8 mouse cellular contexts compared by ENCODE assay signal in the genomic region with DNA sequence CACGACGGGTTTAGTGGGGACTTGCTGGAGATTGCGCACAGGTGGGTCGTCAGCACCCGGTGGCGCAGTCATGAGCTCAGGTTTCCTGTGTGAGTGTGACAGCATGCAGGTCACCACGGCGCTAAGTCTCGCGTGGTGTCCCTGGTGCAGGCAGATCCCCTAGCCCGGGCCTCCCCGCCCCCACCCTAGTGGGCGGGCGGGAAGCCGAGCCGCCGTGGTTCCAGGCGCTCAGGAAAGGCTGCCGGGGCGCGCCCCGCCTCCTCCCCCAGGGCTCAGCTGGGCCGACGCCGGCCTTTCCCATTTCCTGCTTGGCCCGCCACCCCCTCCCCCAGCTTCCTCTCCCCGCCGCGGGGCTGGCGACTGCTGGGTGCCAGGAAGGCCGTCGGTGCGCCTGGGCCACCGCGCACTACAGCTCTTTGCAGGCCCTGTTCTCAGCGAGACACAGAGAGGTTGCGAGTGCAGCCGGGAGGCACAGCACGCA. TPM values are rescaled to one million over a fixed set of nuclear protein-coding genes. Genes with fewer than 3 reads are reported as not detected.
DNase-seq lines count a peak whose midpoint lies in the region; ATAC-seq and TF ChIP-seq lines count a peak whose summit lies in the region.

No protein-coding gene starts in this region.

- TF ChIP-seq CTCF in Patski (IDR thresholded peaks at IDR 0.05), result no peak
- TF ChIP-seq CTCF in gastrocnemius, adult 2 months (IDR thresholded peaks at IDR 0.05), result no peak

- no peaks in the 10 kb centered on the region for H3K9me3 ChIP-seq in hindbrain, embryonic 15.5 days

- DNase-seq in Patski (ENCODE audit: low read depth, low spot score), result no peak
- peak; percentile 40 for DNase-seq in cerebellum, adult 8-10 months
- DNase-seq in gastrocnemius, adult 2 months, result peak; percentile 93
- peak; percentile 78 for DNase-seq in left cerebral cortex, postnatal 4 days
- DNase-seq in mesoderm, embryonic 11.5 days (ENCODE audit: low read depth, low spot score), result peak; percentile 91
- DNase-seq in right cerebral cortex, postnatal 25 days, result peak; percentile 74

- peak; percentile 53 for ATAC-seq in Patski
- ATAC-seq in hindbrain, embryonic 15.5 days (ENCODE audit: low FRiP score, low read depth), result peak; percentile 47
- ATAC-seq in megakaryocyte-erythroid progenitor cell, adult 5-6 weeks (replicated peaks; ENCODE audit: low FRiP score, low TSS enrichment, poor library complexity, severe bottlenecking), result no peak

- peak overlapping the region; percentile 97 for H3K4me3 ChIP-seq in gastrocnemius, adult 2 months
- H3K4me3 ChIP-seq in hindbrain, embryonic 15.5 days, result peak overlapping the region; percentile 37

- WGBS in hindbrain, embryonic 15.5 days, result under 1% methylated on average over 33 of the region's 39 CpGs

- H3K4me2 ChIP-seq in hindbrain, embryonic 15.5 days, result peak overlapping the region; percentile 83

- peaks cover 64% of the 10 kb centered on the region for H3K4me1 ChIP-seq in hindbrain, embryonic 15.5 days (replicated peaks)

- POLR2A ChIA-PET in Patski (lab: Charles Lee), result interaction anchor here (0.6 to 1.9 kb wide), 20 partner anchors 9 to 773 kb away, joined by 3 to 9 read pairs (median 4); partner anchors contain the start of genes Ell, Fkbp8, Jund and Kxd1

- no peaks in the 10 kb centered on the region for H3K27me3 ChIP-seq in Patski
- no peaks in the 10 kb centered on the region for H3K27me3 ChIP-seq in hindbrain, embryonic 15.5 days

- peak overlapping the region; percentile 36 for H3K9ac ChIP-seq in hindbrain, embryonic 15.5 days

- CTCF ChIA-PET in Patski (lab: Charles Lee), result interaction anchor here (2.9 to 3.5 kb wide), 3 partner anchors 16 to 43 kb away, joined by 16 to 21 read pairs (median 17); no protein-coding TSS in a partner anchor

- peak overlapping the region; percentile 96 for H3K27ac ChIP-seq in gastrocnemius, adult 2 months
- H3K27ac ChIP-seq in hindbrain, embryonic 15.5 days (replicated peaks), result peak overlapping the region; percentile 83

- in situ Hi-C loops in Patski (cut with MboI; ENCODE audit: low pct_unique_long_range_greater_than_20kb), result no loop called here

- no peaks in the 10 kb centered on the region for H3K36me3 ChIP-seq in hindbrain, embryonic 15.5 days

- intact Hi-C loops in gastrocnemius, adult 2 months (cut with DNase I), result no loop called here
- intact Hi-C loops in left cerebral cortex, postnatal 4 days (cut with DNase I), result no loop called here

RNA-seq across cellular contexts. Expression of gene Ssbp4, which starts 0.7 kb away (rescaled TPM):
- polyA plus RNA-seq in Patski (2021), result 253 TPM
- 10 to 100 TPM in 1 of 2 experiments, 1 to 10 TPM in 1; 9.2 to 14.4 TPM for total RNA-seq in gastrocnemius, adult 2 months (2021)
- 150 and 172 TPM in 2 replicates for polyA plus RNA-seq in hindbrain, embryonic 15.5 days (2015; fragmentation: Nextera tagmentation; extraction: Ambion mirVana)
- 100 to 1,000 TPM; 156 to 193 TPM for total RNA-seq in left cerebral cortex, postnatal 4 days (2021)
- 39.7 and 83.5 TPM in 2 replicates for total RNA-seq in megakaryocyte-erythroid progenitor cell, adult 5-6 weeks (2014; fragmentation: Nextera tagmentation)
- total RNA-seq in megakaryocyte-erythroid progenitor cell, adult 5-6 weeks (2017), result 77.5 and 98.5 TPM in 2 replicates

RNA-seq across cellular contexts. Expression of gene Lrrc25, which starts 6.5 kb away (rescaled TPM):
- 0.04 TPM for polyA plus RNA-seq in Patski (2021)
- under 1 TPM; 0.42 to 0.48 TPM for total RNA-seq in gastrocnemius, adult 2 months (2021)
- polyA plus RNA-seq in hindbrain, embryonic 15.5 days (2015; fragmentation: Nextera tagmentation; extraction: Ambion mirVana), result 1.1 and 2.2 TPM in 2 replicates
- total RNA-seq in left cerebral cortex, postnatal 4 days (2021), result 1 to 10 TPM; 1.1 to 1.3 TPM
- total RNA-seq in megakaryocyte-erythroid progenitor cell, adult 5-6 weeks (2014; fragmentation: Nextera tagmentation), result 0.37 and 0.69 TPM in 2 replicates
- 0.15 and 0.61 TPM in 2 replicates for total RNA-seq in megakaryocyte-erythroid progenitor cell, adult 5-6 weeks (2017)

RNA-seq across cellular contexts. Expression of gene Isyna1, which starts 15.2 kb away (rescaled TPM):
- polyA plus RNA-seq in Patski (2021), result 6.4 TPM
- total RNA-seq in gastrocnemius, adult 2 months (2021), result 1 to 10 TPM; 3.2 to 4.3 TPM
- 146 and 152 TPM in 2 replicates for polyA plus RNA-seq in hindbrain, embryonic 15.5 days (2015; fragmentation: Nextera tagmentation; extraction: Ambion mirVana)
- 10 to 100 TPM; 87.9 to 88.5 TPM for total RNA-seq in left cerebral cortex, postnatal 4 days (2021)
- 74.1 and 91.0 TPM in 2 replicates for total RNA-seq in megakaryocyte-erythroid progenitor cell, adult 5-6 weeks (2014; fragmentation: Nextera tagmentation)
- total RNA-seq in megakaryocyte-erythroid progenitor cell, adult 5-6 weeks (2017), result 36.5 and 51.5 TPM in 2 replicates

RNA-seq across cellular contexts. Expression of gene Gdf15, which starts 22.8 kb away (rescaled TPM):
- polyA plus RNA-seq in Patski (2021), result 354 TPM
- under 1 TPM in 1 of 2 experiments, not detected in 1; 0.28 TPM for total RNA-seq in gastrocnemius, adult 2 months (2021)
- polyA plus RNA-seq in hindbrain, embryonic 15.5 days (2015; fragmentation: Nextera tagmentation; extraction: Ambion mirVana), result 0.25 and 0.30 TPM in 2 replicates
- not detected for total RNA-seq in left cerebral cortex, postnatal 4 days (2021)
- total RNA-seq in megakaryocyte-erythroid progenitor cell, adult 5-6 weeks (2014; fragmentation: Nextera tagmentation), result not detected in 2 replicates
- total RNA-seq in megakaryocyte-erythroid progenitor cell, adult 5-6 weeks (2017), result not detected in 2 replicates

RNA-seq across cellular contexts. Expression of gene Pgpep1, which starts 50.8 kb away (rescaled TPM):
- 116 TPM for polyA plus RNA-seq in Patski (2021)
- total RNA-seq in gastrocnemius, adult 2 months (2021), result 10 to 100 TPM in 1 of 2 experiments, 1 to 10 TPM in 1; 9.3 to 22.5 TPM
- polyA plus RNA-seq in hindbrain, embryonic 15.5 days (2015; fragmentation: Nextera tagmentation; extraction: Ambion mirVana), result 76.5 and 77.8 TPM in 2 replicates
- 10 to 100 TPM; 29.7 to 30.5 TPM for total RNA-seq in left cerebral cortex, postnatal 4 days (2021)
- total RNA-seq in megakaryocyte-erythroid progenitor cell, adult 5-6 weeks (2014; fragmentation: Nextera tagmentation), result 6.3 and 8.8 TPM in 2 replicates
- 4.6 and 5.1 TPM in 2 replicates for total RNA-seq in megakaryocyte-erythroid progenitor cell, adult 5-6 weeks (2017)

Comparison
In these comparisons a context has a peak if more than half of its experiments do, and no peak if none do; other contexts are left out.
1. RNA of gene Isyna1, which starts 15.2 kb away (total RNA-seq): 87.9 to 88.5 TPM in left cerebral cortex, postnatal 4 days and 36.5 to 91.0 TPM in megakaryocyte-erythroid progenitor cell, adult 5-6 weeks; 3.2 to 4.3 TPM in gastrocnemius, adult 2 months; every median in the first group is over 4 times any median in the second.